Mouse (Mus musculus): Measurements from ENCODE around the gene Srl.

GRCm38 (mm10) chr16:4501703-4502102 is 39.9 kb downstream of the Srl start:
- TF ChIP-seq EP300 (optimal IDR thresholded peaks at IDR 0.05) (no peak), CTCF (IDR thresholded peaks at IDR 0.05; ENCODE audit: low read depth) (no peak)

Data from stomach, postnatal 0 days (tissue).